Mouse (Mus musculus) brown adipose tissue, adult 24 weeks (tissue): ENCODE measurements around the gene Hspa4. TPM values are rescaled to one million over a fixed set of nuclear protein-coding genes. Genes with fewer than 3 reads are reported as not detected.
"Not testable (repeated sequence)": the region's sequence is repeated elsewhere in the genome, so short reads cannot be mapped to it uniquely, and the experiment has no call there.

Source experiments
- H3K27ac ChIP-seq: fragments of 200-500 bp; replicated peaks from 2 replicates; pipeline ENCODE4 v1.5.1; 2012; ENCODE audit warnings: low read depth, mild to moderate bottlenecking, low read length
- H3K4me1 ChIP-seq: fragments of 200-500 bp; 2 replicates; pipeline ENCODE4 v1.6.1; 2012; ENCODE audit warnings: low read length, mixed read lengths; ENCODE audit not compliant: control insufficient read depth, insufficient read depth, insufficient read length
- H3K4me3 ChIP-seq: fragments of 200-500 bp; 2 replicates; pipeline ENCODE4 v1.5.1; 2012; ENCODE audit warnings: low read depth, mild to moderate bottlenecking, low read length, moderate library complexity; ENCODE audit not compliant: insufficient read depth
- polyA plus RNA-seq: library from polyadenylated mRNA; stranded (reverse); fragments of >200 nt; gene quantifications from 2 replicates; pipeline ENCODE4 v1.2.4, GENCODE M21; 2012; ENCODE audit not compliant: missing spikeins, insufficient read depth, insufficient read length

The Hspa4 gene
- polyA plus RNA-seq: 119 and 138 TPM in 2 replicates

DNA sequence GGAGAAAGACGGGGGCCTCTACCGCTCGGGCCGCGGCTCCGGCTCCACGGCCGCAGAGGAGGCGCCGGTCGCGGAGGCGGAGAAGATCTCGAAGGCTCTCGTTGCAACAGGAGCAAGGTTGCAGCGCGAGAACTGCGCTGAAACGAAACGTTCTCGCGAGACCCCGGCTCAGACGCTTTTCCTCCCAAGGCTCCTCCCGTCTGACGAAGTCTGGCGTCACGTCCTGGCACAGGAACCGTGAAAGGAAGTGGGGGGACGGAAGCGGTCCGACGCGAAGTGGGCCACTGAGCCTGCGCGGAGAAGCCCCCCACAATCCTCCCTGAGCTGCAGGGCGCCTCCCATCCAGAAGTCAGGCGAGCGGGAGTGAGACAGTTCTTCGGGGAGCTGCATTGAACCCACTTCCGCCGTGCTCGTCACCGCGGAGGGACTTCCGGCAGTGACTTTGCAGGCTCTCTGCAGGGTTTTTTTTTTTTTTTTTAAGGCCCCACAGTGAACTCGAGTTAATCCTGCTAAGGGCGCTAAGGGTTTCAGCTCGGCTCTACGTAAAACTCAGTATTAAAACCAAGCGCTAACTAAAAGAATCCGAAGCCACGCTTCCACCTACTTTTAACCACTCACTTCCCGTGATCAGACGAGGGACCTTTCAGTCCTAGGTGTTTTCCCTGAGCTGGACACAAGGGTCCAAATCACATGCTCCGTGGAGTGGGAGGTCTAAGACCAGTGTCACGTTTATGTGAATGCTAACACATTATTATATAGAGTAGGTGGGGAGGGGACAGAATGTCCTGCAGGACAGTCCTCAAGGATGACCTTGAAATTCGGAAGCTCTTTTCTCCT is at the start of gene Hspa4:
Gene Hspa4 (minus strand): TSS at position 128 of the 837 bp plus-strand sequence.
- Histone ChIP-seq H3K4me1 (peaks cover 7% of the 10 kb centered on the region; the same call in 1 of the 2 replicates), H3K4me3 (peak within 1 kb of the TSS; percentile 75), H3K27ac (peak within 1 kb of the TSS; percentile 96)

DNA sequence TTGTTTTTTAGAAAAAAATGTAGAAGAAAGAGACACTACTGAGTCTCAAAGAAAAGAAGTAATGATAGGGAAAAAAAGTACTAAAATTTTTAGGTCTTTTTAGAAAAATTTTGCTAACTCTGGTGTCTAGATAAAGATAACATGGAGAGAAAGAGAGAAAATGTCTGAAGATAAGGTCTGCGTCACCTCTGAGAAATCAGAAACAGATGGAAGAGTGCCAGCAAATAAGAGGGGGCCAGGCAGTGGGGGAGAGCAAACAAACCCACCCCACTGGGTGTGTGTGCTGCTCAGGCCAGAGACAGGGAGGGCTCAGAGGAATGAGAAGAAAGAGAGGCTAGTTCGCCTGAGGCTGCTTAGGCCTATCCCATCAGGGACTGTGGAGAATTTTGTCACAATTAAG is 45.5 kb upstream of the Hspa4 start:
- no peaks in the 10 kb centered on the region for H3K4me1 ChIP-seq
- H3K4me3 ChIP-seq: no peak overlapping the region
- H3K27ac ChIP-seq: no peak overlapping the region

DNA sequence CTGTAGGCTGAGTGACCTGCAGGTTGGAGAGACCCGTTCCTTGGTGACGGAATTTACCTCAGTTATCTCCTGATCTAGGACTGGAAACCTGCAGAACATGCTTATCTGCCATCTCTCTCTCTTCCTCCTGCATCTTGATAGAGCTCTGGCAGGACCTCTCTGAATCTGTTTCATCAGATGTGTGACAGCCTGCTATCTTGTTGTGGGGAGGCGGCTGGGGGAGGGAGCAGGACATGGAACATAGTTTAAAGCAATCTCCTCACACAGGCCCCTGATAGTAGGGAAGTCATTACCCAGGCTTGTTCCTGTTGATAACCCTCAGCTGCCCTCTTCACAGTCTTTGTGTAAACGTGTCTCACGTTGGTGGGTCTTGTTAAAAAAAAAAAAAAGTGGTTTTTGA is 45.1 kb upstream of the Hspa4 start:
- H3K4me3 ChIP-seq: no peak overlapping the region
- H3K27ac ChIP-seq: no peak overlapping the region
- no peaks in the 10 kb centered on the region for H3K4me1 ChIP-seq

DNA sequence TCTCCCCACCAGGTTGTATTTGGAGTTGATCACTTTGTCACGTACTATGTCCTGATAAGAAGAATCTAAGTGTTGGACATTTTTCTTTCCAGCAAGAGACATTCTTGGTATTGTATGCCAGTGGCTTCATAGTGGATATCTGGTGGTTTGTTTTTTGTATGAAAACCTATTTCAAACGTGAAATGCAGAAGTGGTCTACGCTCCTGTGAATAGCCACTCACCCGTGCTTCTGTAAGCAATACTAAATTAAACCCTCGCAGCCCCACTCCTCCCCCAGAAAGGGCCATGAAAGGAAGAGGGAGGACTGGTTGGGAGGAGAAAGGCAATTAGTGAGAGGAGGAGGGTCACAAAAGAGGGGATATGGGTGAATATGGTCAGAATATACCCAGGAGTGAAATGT is 42.5 kb upstream of the Hspa4 start:
- no peaks in the 10 kb centered on the region for H3K4me1 ChIP-seq

DNA sequence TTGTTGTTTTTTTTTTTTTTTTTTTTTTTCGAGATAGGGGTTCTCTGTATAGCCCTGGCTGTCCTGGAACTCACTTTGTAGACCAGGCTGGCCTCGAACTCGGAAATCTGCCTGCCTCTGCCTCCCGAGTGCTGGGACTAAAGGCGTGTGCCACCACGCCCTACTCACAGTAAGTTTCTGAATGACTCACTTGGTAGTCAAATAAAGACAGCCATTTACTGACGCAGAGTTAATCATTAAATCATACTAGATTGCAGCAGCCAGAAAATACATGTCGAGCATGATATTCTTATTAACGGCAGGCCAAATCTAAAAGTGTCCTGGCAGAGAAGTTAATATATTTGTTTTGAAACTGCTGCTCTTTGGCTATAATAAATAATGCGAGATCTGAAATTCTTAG is 40.8 kb upstream of the Hspa4 start:
- not testable (repeated sequence) for H3K27ac ChIP-seq, H3K4me1 ChIP-seq, H3K4me3 ChIP-seq

More for the DNA sequence above, 42.5 kb upstream of the Hspa4 start:
- Histone ChIP-seq H3K27ac (no peak overlapping the region), H3K4me3 (no peak overlapping the region)

DNA sequence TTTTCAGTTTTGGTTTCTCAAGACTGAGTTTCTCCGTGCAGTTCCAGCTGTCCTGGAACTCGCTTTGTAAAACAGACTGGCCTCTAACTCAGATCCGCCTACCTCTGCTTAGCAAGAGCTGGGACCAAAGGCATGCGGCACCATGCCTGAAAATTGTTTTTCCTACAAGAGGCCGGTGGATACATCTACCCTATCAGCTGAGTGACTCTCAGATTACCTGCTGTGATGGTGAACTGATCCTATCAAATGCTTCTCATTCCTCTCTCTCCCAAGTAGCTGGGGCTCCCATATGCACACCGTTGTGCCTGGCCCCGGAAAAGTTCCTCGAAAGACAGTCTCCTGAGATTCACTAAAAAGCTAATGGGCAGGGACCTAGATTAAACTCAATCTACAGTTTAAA is 37.4 kb upstream of the Hspa4 start:
- H3K27ac ChIP-seq: no peak overlapping the region
- H3K4me3 ChIP-seq: no peak overlapping the region
- no peaks in the 10 kb centered on the region for H3K4me1 ChIP-seq

DNA sequence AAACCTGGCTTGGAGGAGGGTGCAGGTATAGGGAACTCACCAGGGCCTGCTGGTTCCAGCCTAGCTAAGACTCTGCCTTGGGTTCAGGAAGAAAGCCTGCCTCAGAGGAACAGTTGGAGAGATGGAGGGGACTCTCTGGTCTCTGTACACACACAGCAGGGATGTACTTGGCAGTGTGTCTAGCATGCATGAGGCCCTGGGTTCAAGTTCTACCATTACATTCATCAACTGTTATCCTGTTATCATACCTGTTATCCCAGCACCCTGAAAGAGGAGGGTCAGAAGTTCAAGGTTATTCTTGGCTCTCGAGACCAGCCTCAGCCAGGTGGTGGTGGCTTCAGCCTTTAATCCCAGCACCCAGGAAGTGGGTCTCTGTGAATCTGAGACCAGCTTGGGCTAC is 36.7 kb upstream of the Hspa4 start:
- no peaks in the 10 kb centered on the region for H3K4me1 ChIP-seq
- no peak overlapping the region for H3K27ac ChIP-seq
- no peak overlapping the region for H3K4me3 ChIP-seq

DNA sequence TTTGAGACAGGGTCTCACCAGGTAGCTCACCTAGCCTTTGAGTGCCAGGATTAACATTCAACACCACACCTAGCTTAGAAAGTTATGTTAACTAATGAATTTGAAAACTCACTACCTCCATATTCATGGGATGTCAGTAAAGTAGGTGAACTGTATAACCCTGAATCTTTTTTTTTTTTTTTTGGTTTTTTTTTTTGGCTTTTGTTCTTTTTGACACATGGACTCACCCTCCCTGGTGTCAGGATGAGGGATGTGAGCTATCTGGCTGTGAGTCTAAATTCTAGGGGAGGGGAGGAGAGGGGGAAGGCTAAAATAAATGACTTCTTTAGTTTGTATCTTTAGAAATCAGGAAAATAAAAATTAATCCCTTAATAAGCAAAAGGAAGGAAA is 35.9 kb upstream of the Hspa4 start:
- no peak overlapping the region for H3K27ac ChIP-seq
- no peak overlapping the region for H3K4me3 ChIP-seq
- H3K4me1 ChIP-seq: no peaks in the 10 kb centered on the region

DNA sequence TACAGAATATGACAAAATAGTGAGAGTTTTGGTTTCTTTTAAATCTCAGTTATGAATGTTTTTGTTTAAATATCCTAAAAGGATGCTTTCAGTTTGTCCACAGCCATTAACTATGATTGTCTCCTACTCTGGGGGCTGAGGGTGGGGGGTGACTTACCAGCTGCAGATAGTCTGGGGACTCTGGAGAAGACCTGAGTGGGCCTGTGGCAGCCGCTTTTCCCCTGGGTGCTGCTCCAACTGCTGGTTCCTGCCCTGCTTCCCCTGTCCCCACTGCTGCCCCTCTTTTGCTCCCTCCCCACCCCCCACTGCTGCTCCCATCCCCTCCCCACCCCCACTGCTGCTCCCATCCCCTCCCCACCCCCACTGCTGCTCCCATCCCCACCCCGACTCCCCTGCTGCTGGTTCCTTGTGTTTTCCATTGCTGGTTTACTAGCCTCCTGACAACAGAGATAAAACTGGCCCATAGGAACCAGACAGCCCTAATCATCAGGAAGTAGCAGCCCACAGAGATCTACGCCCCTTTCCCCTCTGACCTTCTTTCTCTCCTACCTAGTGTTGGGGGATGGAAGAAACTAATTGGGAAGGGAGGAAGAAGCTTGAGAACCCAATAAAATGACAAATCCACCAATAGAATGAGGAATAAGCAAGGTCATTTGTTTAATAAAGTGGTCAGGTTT is 35.4 kb upstream of the Hspa4 start:
- Histone ChIP-seq H3K4me1 (no peaks in the 10 kb centered on the region), H3K4me3 (no peak overlapping the region), H3K27ac (no peak overlapping the region)

DNA sequence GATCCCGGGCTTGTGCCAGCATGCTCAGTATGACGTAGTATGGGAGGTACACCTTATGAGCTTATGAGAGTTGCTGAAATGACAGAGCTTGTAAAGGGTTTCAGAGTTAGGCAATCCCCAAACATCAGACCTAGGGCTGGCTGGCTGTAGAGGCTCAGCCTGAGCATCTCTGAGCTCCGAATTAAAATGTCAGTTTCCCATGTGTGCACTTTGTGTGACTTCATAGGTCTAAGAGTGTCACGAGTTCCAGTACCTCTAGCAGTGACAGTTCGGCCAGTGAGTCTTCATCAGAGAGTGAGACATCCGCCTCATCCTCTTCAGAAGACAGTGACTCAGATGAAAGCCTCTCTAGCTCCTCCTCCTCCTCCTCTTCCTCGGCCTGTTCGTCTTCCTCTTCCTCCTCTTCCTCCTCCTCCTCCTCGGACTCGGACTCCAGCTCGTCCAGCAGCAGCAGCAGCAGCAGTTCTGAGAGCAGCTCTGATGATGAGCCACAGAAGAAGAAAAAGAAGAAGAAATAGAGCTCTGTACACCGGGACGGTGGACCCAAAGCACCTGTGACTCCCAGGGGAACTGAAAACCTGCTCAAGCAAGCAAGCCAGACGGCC is 31.9 kb upstream of the Hspa4 start:
- Histone ChIP-seq H3K27ac (no peak overlapping the region), H3K4me3 (no peak overlapping the region), H3K4me1 (no peaks in the 10 kb centered on the region)

DNA sequence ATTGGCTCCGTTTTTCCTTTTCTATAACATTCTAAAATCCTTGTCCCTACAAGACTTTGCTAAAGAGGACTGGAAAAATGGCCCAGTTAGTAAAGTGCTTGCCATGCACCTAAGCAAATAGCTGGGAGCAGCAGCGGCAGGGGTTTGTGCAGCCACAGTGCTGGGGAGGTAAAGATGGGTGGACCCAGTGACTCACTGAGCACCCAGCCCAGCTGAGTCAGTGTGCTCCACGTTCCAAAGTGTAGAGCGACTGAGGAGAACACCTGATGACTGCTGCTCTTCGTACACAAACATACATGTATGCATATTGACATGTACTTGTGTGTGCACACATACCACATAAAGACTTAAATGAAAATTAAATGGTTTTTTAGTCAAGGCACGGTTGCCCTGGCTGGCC is 30.9 kb upstream of the Hspa4 start:
- H3K4me1 ChIP-seq: no peaks in the 10 kb centered on the region
- H3K4me3 ChIP-seq: no peak overlapping the region
- no peak overlapping the region for H3K27ac ChIP-seq

DNA sequence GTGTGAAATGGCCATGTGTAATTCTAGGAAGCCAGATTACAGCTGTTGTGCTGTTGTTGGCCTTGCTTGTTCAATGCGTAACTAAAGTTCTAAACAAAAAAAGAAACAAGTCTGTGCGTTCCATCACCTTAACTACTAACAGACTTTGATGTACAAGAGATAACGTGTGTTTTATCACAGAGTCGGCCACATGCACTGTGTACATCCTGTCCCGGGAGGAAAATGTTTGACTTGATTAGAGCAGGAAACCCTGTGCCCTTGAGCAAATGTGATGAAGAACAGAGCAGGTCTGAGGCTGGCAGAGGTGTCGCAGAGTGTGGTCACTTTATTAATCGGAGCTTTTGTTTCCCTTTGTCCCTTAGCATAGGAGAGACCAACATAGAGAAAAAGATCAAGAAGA is 30.1 kb upstream of the Hspa4 start:
- Histone ChIP-seq H3K4me1 (peaks cover 3% of the 10 kb centered on the region; the same call in 1 of the 2 replicates), H3K4me3 (no peak overlapping the region), H3K27ac (no peak overlapping the region)

DNA sequence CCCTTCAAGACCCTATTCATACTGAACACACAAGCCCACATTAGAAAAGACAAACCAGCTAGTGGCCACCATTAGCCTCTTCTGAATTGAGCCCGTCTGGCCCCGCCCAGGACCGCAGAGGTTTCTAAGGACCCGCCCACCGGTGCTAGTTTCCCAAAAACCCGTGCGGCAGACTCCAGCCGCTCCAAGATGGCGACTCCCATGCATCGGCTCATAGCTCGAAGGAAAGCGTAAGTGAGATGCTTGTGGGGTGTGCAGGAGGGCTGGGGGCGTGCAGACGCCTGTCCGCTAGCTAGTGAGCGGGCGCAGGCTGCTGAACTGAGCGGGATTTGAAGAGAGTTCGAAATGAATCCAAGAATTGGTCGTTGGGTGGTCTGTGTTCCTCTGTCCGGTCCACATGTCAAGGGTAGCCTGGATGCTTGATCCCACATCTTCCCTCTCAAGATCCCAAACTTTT is 24.3 kb upstream of the Hspa4 start, which contains the start of gene Zcchc10:
Gene Zcchc10 (plus strand): TSS at position 168 of the 457 bp plus-strand sequence.
- Histone ChIP-seq H3K27ac (no peak within 1 kb of the TSS), H3K4me1 (peaks cover 5% of the 10 kb centered on the region; the same call in 1 of the 2 replicates), H3K4me3 (peak within 1 kb of the TSS; percentile 95)

DNA sequence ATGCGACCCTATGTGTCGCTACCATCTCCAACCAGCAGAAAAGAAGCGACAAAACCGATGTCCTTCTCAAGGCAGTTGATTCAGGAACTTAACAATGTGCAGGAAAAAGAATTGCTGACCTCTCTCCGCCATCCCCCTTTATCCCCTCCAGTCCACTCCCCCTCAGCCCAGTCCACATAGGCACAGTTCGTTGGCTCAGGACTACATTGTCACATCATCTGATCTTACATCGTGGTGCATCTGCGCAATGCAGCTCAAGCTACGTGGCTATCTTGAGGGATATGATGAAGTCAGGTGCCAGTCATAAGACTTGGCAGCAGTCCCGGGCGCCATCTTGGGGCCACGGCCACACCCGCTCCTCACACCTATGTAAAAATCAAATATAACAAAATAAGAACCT is 19.6 kb upstream of the Hspa4 start:
- H3K4me1 ChIP-seq, H3K4me3 ChIP-seq, H3K27ac ChIP-seq: not testable (repeated sequence)

DNA sequence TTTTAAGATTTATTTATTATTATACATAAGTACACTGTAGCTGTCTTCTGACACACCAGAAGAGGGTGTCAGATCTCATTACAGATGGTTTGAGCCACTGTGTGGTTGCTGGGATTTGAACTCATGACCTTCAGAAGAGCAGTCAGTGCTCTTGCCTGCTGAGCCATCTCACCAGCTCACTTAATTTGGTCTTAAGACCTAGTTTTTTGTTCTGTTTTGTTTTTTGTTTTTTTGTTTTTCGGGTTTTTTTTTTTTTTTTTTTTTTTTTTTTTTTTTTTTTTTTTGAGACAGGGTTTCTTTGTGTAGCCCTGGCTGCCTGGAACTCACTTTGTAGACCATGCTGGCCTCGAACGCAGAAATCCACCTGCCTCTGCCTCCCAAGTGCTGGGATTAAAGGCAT is 18.3 kb upstream of the Hspa4 start:
- not testable (repeated sequence) for H3K27ac ChIP-seq, H3K4me3 ChIP-seq, H3K4me1 ChIP-seq
